Mouse (Mus musculus) heart, postnatal 25 days (tissue): ENCODE data around the gene Uqcc3. TPM values are rescaled to one million over a fixed set of nuclear protein-coding genes. Genes with fewer than 3 reads are reported as not detected.
A peak's percentile ranks its signal among the peaks of the same experiment; 100 is the strongest.

Experiments
- DNase-seq: peaks from one replicate; pipeline ENCODE4 v3.0.0; 2022; ENCODE audit warnings: low spot score
- intact Hi-C: fragments of 180-260 bp; cut with DNase I; formaldehyde crosslinking; loops from one replicate; pipeline ENCODE4 v1.15.1; 2025
- total RNA-seq, 2 experiments: library from RNA; stranded (reverse); gene quantifications; 2 replicates each; pipeline ENCODE4 v1.2.3; 2021

Gene Uqcc3
- 10 to 100 TPM; 59.3 to 60.1 TPM for total RNA-seq

DNA sequence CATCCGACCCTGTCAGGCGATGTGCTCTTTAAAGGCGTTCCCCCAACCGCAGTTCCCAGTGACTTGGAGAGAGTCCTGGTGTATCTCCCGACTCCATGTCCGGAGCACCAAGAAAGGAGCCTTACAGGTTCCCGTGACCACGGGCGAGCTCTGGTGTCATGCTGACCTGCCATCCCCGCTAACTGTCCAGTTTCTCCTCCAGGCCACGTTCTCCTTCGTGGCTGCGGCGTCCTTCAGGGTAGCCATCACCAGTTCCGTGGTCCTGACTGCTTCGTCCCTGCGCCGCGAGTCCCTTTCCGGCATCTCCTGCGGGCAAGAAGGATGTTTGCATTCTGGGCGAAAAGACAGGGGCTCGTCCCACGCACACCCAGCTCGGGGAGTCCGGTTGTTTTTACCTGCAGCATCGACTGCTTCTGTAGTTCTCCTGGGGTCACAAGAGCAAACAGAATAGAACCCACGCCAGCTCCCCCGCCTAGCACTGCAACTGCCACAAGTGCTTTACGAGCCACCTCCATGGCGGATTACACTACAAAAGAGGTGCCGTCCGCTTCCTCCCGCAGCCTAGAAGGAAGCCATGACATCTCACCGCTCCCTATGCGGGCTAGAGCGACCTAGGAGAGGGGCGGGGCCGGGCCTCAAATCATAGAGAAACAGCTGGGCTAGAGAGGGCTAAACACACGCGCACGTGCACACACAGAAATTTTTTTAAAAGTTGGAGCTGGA, at the start of gene Uqcc3:
Gene Uqcc3, minus strand, starts transcription at position 613 of the 723 bp plus-strand sequence.
- intact Hi-C loops = no loop called here
- peak; percentile 83 for DNase-seq

- no peak for DNase-seq
- intact Hi-C loops = no loop called here
Measured at GRCm38 (mm10) chr19:8930117-8930516, 49.4 kb upstream of the Uqcc3 start.

- intact Hi-C loops = loop anchor here (2.0 kb wide), 1 partner anchor 13 kb away; no protein-coding TSS in a partner anchor
- peak; percentile 87 for DNase-seq
Measured at GRCm38 (mm10) chr19:8929224-8930088, 48.7 kb upstream of the Uqcc3 start, which contains the start of the genes Rom1 and Eml3. Rom1 (minus strand) TSS chr19:8929356. Eml3 (plus strand) TSS chr19:8929552.

GRCm38 (mm10) chr19:8928689-8929223, 48.0 kb upstream of the Uqcc3 start:
- intact Hi-C loops = loop anchor here (2.0 kb wide), 1 partner anchor 14 kb away; no protein-coding TSS in a partner anchor
- no peak for DNase-seq

DNA sequence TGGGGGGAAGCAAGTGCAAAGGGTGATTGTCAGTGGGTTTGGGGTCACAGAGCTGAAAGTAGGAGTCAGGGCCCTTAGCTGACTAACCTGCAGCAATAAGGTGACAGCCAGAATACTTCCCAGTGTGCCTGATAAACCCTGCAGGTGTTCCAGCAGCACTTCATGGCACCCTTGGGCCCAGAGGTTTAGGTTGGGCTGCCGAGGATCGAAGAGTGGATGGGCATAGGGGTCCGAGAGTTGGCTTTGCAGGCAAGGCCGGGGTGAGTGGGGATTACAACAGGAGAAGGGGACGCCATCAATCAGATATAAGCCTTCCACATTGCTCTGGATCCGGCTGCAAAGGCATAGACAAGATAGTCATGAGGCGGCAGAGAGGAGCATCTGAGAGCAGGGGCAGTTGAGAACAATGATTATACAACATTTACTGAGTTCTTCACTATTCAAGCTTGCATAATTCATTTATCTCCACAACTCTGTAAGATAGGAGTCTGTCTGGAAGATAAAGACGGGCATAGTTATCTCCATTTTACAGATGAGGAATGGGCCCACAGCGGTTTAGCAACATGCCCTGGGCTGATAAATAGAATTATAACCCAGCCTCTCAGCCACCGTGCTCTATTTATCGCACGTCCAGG, 47.3 kb upstream of the Uqcc3 start:
- DNase-seq = no peak
- intact Hi-C loops = loop anchor here (2.0 kb wide), 1 partner anchor 15 kb away; no protein-coding TSS in a partner anchor

DNA sequence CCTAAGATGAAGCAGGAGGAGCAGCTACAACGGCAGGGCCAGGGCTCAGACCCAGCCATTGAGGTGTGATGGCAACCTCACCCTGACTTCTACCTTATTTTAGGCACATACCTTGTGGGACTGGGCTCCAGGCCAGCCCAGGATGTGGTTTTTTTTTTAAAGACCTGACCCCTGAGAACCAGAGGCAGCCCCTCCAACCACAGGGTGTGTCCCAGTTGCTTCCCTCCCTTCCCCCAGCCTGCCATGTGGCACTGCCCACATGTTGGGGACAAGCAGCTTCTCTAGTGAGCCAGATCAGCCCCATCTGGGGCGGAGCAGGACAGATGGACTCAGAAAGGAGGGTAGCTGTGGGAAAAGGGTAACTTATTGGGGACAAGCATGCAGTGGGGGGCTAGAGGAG, 46.0 kb upstream of the Uqcc3 start:
- intact Hi-C loops = no loop called here
- no peak for DNase-seq

- intact Hi-C loops = loop anchor here (2.0 kb wide), 1 partner anchor 19 kb away; the partner anchor contains the start of gene Mta2
- DNase-seq = no peak
Measured at GRCm38 (mm10) chr19:8921741-8922140, 41.0 kb upstream of the Uqcc3 start.

DNA sequence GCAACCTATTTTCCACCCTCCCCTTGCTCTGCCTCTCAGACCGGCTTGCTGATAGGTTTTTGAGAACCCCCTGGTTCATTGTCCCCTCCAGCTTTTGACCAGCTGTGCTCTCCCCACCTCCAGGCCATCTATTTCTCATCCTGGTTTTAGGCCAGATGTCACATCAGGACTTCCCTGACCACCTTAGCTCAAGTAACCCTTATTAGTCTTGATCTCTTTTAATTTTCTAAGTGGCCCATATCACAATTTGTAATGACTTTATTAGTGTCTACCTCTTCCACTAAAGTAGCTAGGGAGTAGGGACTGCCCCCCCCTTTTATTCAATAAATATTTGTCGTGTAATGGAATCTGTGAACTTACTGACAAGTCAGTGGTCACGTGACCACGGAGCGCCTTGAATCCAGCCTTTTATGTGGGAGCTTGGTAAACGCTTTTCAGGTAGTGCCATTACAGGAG, 40.1 kb upstream of the Uqcc3 start:
- intact Hi-C loops = loop anchor here (2.0 kb wide), 1 partner anchor 20 kb away; the partner anchor contains the start of gene Mta2
- DNase-seq = no peak

GRCm38 (mm10) chr19:8920073-8920736, 39.5 kb upstream of the Uqcc3 start, which contains the start of gene B3gat3:
B3gat3 (plus strand) TSS chr19:8920374.
- peak; percentile 94 for DNase-seq
- intact Hi-C loops = loop anchor here (2.0 kb wide), 1 partner anchor 21 kb away; the partner anchor contains the start of gene Mta2

DNA sequence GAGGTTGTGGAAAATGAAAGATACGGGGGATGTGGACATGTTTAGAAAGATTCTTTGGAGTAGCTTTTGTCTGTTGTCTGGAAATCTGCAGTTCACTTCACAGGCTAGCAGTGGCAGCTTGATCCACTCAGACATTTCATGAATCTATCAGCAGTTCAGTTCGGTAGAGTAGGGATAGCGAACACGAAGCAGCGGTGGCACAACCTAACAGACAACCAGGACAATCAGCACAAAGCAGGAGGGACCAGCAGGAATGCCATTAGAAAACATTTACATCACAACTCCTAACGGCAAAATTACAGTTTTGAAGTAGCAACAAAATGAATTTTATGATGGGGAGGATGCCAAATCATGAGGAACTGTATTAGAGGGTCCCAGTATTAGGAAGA, 39.0 kb upstream of the Uqcc3 start:
- intact Hi-C loops = loop anchor here (2.0 to 5.0 kb wide), 2 partner anchors 21 to 43 kb away; partner anchors contain the start of gene Mta2
- DNase-seq = no peak

DNA sequence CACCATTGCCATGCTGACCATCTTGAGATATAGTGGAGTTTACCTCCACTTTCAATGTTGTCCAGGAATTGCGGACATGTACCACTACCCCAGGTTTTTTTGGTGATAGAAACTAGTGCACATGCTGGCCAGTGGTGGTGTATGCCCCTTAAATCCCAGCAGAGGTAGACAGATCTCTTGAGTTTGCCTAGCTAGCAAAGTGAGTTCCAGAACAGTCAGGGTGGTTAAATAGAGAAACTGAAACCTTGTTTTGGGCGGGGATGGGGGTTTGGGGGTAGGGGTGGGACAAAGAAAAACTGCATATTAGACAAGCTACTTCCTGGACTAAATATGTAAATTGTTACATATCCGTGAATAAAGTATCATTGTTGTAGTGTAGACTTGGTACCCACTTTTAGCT, 38.3 kb upstream of the Uqcc3 start:
- no peak for DNase-seq
- intact Hi-C loops = loop anchor here (5.0 kb wide), 1 partner anchor 43 kb away; no protein-coding TSS in a partner anchor

GRCm38 (mm10) chr19:8914212-8914611, 33.5 kb upstream of the Uqcc3 start:
- no peak for DNase-seq
- intact Hi-C loops = loop anchor here (5.0 kb wide), 1 partner anchor 33 kb away; no protein-coding TSS in a partner anchor

DNA sequence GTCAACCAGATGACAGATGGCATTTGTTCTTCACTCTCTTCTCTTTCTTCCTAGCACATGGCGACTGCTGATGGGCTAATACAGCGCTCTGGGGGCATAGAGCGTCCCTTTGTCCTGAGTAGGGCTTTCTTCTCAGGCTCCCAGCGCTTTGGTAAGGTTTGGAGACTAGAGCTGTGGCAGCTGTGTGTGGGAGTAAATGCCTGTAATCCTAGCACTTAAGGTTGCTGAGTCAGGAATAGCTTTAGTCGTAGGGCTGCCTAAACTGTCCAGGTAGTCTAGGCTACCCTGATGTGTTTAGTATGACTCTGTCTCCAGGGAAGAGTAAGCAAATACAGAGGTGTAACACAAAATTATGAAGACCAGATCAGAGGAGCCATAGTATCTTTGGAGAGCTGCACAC, 31.1 kb upstream of the Uqcc3 start:
- DNase-seq = no peak
- intact Hi-C loops = loop anchor here (5.0 kb wide), 1 partner anchor 35 kb away; no protein-coding TSS in a partner anchor

GRCm38 (mm10) chr19:8908531-8908930, 27.8 kb upstream of the Uqcc3 start:
- no peak for DNase-seq
- intact Hi-C loops = no loop called here

- no peak for DNase-seq
- intact Hi-C loops = no loop called here
Measured at GRCm38 (mm10) chr19:8903412-8903811, 22.7 kb upstream of the Uqcc3 start.

- no peak for DNase-seq
- intact Hi-C loops = loop anchor here (2.0 kb wide), 1 partner anchor 68 kb away; the partner anchor contains the start of gene Eef1g
Measured at GRCm38 (mm10) chr19:8899079-8899478, 18.4 kb upstream of the Uqcc3 start.

GRCm38 (mm10) chr19:8898576-8898975, 17.9 kb upstream of the Uqcc3 start:
- DNase-seq = no peak
- intact Hi-C loops = loop anchor here (2.0 kb wide), 1 partner anchor 68 kb away; the partner anchor contains the start of gene Eef1g

DNA sequence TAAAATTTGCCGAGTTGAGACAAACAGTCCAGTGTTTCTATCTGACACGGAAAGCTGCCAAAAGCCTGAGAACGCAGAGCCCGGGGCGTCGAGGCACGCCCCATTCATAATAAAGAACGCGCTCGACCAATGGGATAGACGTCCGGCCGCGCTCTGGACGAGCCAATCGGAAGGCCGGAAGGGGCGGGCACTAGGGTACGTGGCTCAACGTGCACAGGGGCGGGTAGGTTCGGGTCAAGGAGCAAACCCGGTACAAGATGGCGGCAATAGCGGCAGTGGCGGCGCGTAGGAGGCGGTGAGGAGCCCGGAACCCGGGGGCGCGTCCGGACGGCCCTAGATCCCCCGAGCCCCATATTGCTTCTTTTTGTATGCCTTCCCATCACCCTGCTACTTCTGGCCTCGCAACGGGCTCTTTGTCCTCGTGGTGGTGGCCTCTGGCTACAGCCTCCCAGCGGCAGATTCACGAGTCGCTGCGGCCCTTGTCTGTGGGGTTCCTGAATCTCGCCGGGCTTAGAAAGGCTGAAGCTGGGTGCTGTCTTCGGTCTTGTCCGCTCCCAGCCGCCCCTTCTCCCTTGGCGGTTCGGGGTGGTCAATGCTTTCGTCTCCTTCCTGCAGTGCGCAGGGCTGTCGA, 17.3 kb upstream of the Uqcc3 start, which contains the start of gene Ganab:
Gene Ganab, plus strand, starts transcription at position 207 of the 631 bp plus-strand sequence.
- intact Hi-C loops = loop anchor here (2.0 kb wide), 1 partner anchor 69 kb away; the partner anchor contains the start of gene Eef1g
- peak; percentile 92 for DNase-seq
